Mouse (Mus musculus) thymus, adult 2 months (tissue): ENCODE data around the gene Dpy19l2.

Experiments used
- CTCF ChIP-seq: fragments of 200-500 bp; IDR thresholded peaks from 2 replicates; pipeline ENCODE4 v1.5.1; 2012; ENCODE audit warnings: mild to moderate bottlenecking, control low read depth, low read length, moderate library complexity, borderline replicate concordance; ENCODE audit not compliant: control insufficient read depth, poor library complexity, insufficient read depth; ENCODE audit errors: extremely low read depth
- POLR2A ChIP-seq: fragments of 200-500 bp; IDR thresholded peaks from 2 replicates; pipeline ENCODE4 v1.6.1; 2012; ENCODE audit warnings: mild to moderate bottlenecking, low read length, control low read depth, moderate library complexity; ENCODE audit not compliant: control insufficient read depth, poor library complexity, insufficient read depth; ENCODE audit errors: extremely low read depth

DNA sequence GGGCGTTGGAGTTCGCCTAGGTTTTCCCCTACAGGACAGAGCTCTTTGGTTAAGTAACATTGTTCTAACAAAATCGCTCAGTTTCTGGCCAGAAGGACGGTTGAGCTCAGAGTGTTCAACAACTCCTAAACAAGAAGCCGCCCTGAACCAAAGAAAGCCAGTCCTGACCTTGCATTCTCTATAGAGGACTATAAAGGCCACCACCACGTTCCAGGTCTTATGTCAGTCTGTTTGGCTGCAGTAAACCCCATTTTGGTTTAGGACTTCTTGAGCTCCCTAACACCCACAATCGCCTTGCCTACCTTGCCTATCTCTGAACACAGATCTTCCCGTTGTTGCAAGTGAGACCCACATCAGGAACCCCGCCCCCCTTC lies 299 bp upstream of the Dpy19l2 start:
- TF ChIP-seq CTCF: no peak
- TF ChIP-seq POLR2A: no peak
